9 mouse cellular contexts compared by ENCODE assay signal in genomic region chr17:70397220-70397619, GRCm38 (mm10).
A peak's percentile ranks its signal among the peaks of the same experiment; 100 is the strongest.
DNase-seq lines count a peak whose midpoint lies in the region; ATAC-seq lines count a peak whose summit lies in the region.
"Had no signal": no experiment of that assay in that cellular context is flagged by ENCODE, and none has a peak within 500 bp of the region (broad histone marks: within the 10 kb centered on the region; RNA-seq: fewer than 3 reads in every experiment).

No protein-coding gene starts in this region.

- peak overlapping the region; percentile 70 for H3K27ac ChIP-seq in limb, embryonic 12.5 days
- H3K27ac ChIP-seq: macrophage had no signal

- no peaks in the 10 kb centered on the region for H3K36me3 ChIP-seq in limb, embryonic 12.5 days

- H3K4me2 ChIP-seq in limb, embryonic 12.5 days, result peak overlapping the region; percentile 32

- peaks cover 18% of the 10 kb centered on the region for H3K4me1 ChIP-seq in limb, embryonic 12.5 days (replicated peaks)

- no peak overlapping the region for H3K9ac ChIP-seq in limb, embryonic 12.5 days (replicated peaks)

- no peaks in the 10 kb centered on the region for H3K9me3 ChIP-seq in limb, embryonic 12.5 days

- peak; percentile 17 for DNase-seq in cerebellum, adult 11 months
- DNase-seq in cerebellum, adult 9-11 months, result no peak
- peak; percentile 18 for DNase-seq in retina, postnatal 1 day
- no peak for DNase-seq in retina, embryonic 14.5 days (ENCODE audit: low spot score)
- DNase-seq in frontal cortex, postnatal 10 days (ENCODE audit: low spot score in 2 of 2), result no peak
- DNase-seq in T-cell, adult 2 months (ENCODE audit: low spot score), result no peak

- peak; percentile 91 for ATAC-seq in limb, embryonic 12.5 days (ENCODE audit: insufficient number of reproducible peaks, insufficient read depth, low FRiP score, low TSS enrichment, low read depth)
- ATAC-seq in CD4-positive, CD25-positive, alpha-beta regulatory T cell, adult 4 months, result no peak

- no peaks in the 10 kb centered on the region for H3K27me3 ChIP-seq in limb, embryonic 12.5 days

- H3K4me3 ChIP-seq in limb, embryonic 12.5 days (replicated peaks), result no peak overlapping the region

- WGBS in limb, embryonic 12.5 days, result 10% methylated on average over 3 of the region's 3 CpGs

Comparison
In these comparisons a context has a peak if more than half of its experiments do, and no peak if none do; other contexts are left out.
1. DNase-seq: peak in cerebellum, adult 11 months (single experiment) and retina, postnatal 1 day (single experiment); none in cerebellum, adult 9-11 months (single experiment), retina, embryonic 14.5 days (single experiment), frontal cortex, postnatal 10 days (0 of 2) and T-cell, adult 2 months (single experiment).